Mouse (Mus musculus): ENCODE data around the gene Ikzf3. TPM values are rescaled to one million over a fixed set of nuclear protein-coding genes. Genes with fewer than 3 reads are reported as not detected.

The Ikzf3 gene
- polyA plus RNA-seq, 2 experiments: 0.23 to 0.45 TPM

DNA sequence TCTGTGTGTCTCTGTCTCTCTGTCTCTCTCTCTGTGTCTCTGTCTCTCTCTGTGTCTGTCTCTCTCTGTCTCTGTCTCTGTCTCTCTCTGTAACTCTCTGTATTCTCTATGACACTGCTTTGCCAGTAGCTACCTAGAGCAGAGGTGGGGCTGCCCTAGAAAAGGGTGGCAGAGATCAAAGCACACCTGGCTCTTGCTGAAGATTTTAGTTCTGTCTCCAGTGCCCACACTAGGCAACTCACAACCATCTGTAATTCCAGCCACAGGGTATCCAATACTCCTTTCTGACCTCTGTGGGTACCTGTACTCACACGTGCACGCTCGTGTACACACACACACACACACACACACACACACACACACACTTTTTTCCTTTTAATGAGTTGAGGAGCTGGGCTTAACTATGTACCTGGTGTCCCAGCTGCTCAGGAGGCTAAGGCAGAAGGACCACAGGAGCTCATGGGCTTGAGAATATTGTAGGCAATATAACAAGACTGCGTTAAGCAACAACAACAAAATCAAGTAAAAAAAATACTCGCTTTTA lies 50.6 kb downstream of the Ikzf3 start:
- no peak for ATAC-seq (ENCODE audit: low FRiP score, low read depth)
- Histone ChIP-seq H3K27me3 (ENCODE audit: control insufficient read depth, insufficient read depth, low read length) (no peaks in the 10 kb centered on the region), H3K9me3 (ENCODE audit: control insufficient read depth, low read length) (no peaks in the 10 kb centered on the region), H3K4me3 (replicated peaks; ENCODE audit: low read length) (no peak overlapping the region), H3K9ac (ENCODE audit: low read depth, low read length, severe bottlenecking) (no peak overlapping the region), H3K4me1 (ENCODE audit: control insufficient read depth, insufficient read depth, low read length) (peaks cover 12% of the 10 kb centered on the region; the same call in 1 of the 2 replicates), H3K27ac (replicated peaks; ENCODE audit: low read depth, low read length) (no peak overlapping the region), H3K36me3 (ENCODE audit: control insufficient read depth, insufficient read depth, low read length) (no peaks in the 10 kb centered on the region), H3K4me2 (replicated peaks; ENCODE audit: low read depth, low read length, severe bottlenecking) (no peak overlapping the region)
- WGBS: 72% methylated on average over 5 of the region's 5 CpGs
- no peak for TF ChIP-seq POLR2A (IDR thresholded peaks at IDR 0.05; ENCODE audit: borderline replicate concordance, extremely low read depth, insufficient read depth, insufficient read length)
- DNase-seq (ENCODE audit: low spot score): no peak

DNA sequence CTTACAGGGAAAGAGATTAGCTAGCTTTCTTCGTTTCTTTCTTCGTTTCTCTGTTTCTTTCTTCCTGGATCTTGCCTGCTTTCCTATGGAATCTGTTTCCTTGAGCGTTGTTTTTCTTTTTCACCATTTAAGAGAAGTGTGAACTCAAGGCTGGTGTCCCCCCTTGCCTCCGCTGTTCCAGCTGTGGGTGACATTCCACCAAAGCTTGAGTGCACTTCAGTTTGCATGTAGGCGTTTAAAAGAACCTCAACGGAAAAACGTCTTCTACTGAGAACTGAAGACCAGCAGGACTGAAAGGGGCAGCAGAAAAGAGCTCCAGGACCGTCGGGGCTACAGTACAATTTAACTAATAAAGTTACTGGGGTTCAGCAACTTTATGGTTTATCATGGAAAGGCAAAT lies 52.4 kb downstream of the Ikzf3 start:
- H3K27me3 ChIP-seq (ENCODE audit: control insufficient read depth, insufficient read depth, low read length): no peaks in the 10 kb centered on the region
- DNase-seq (ENCODE audit: low spot score) (no peak), ATAC-seq (ENCODE audit: low FRiP score, low read depth) (no peak)
- H3K27ac ChIP-seq (replicated peaks; ENCODE audit: low read depth, low read length): 0 out of 2 replicates have a peak overlapping the region, but pooled peaks have one; percentile 8
- no peaks in the 10 kb centered on the region for H3K36me3 ChIP-seq (ENCODE audit: control insufficient read depth, insufficient read depth, low read length)
- H3K4me2 ChIP-seq (replicated peaks; ENCODE audit: low read depth, low read length, severe bottlenecking): no peak overlapping the region
- 0 out of 2 replicates have a peak overlapping the region, but pooled peaks have one; percentile 25 for H3K9ac ChIP-seq (ENCODE audit: low read depth, low read length, severe bottlenecking)
- no peaks in the 10 kb centered on the region for H3K9me3 ChIP-seq (ENCODE audit: control insufficient read depth, low read length)
- TF ChIP-seq POLR2A (IDR thresholded peaks at IDR 0.05; ENCODE audit: borderline replicate concordance, extremely low read depth, insufficient read depth, insufficient read length): no peak
- H3K4me1 ChIP-seq (ENCODE audit: control insufficient read depth, insufficient read depth, low read length): peaks cover 12% of the 10 kb centered on the region; the same call in 1 of the 2 replicates
- 63% methylated on average over 9 of the region's 9 CpGs for WGBS
- no peak overlapping the region for H3K4me3 ChIP-seq (replicated peaks; ENCODE audit: low read length)

DNA sequence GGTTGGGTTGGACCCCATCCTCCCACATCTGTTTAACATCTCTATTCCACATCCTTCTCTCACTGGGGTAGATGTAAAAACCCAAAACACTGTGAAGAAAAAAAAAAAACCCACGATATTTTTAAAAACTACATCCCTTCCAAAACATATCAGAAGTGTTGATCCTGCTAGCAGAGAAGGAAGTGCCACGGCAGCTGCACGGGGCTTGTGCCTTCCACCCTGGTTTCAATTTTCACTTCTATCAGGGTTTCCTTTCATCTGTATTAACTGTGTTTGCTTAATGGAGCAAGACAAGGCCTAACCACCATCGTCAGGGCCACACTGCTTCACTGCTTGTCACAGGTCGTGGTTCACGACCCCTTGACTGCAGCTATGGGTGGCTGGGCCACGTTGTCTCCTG lies 52.9 kb downstream of the Ikzf3 start:
- ATAC-seq (ENCODE audit: low FRiP score, low read depth) (no peak), DNase-seq (ENCODE audit: low spot score) (no peak)
- no peaks in the 10 kb centered on the region for H3K36me3 ChIP-seq (ENCODE audit: control insufficient read depth, insufficient read depth, low read length)
- H3K4me1 ChIP-seq (ENCODE audit: control insufficient read depth, insufficient read depth, low read length): peaks cover 12% of the 10 kb centered on the region; the same call in 1 of the 2 replicates
- H3K4me2 ChIP-seq (replicated peaks; ENCODE audit: low read depth, low read length, severe bottlenecking): no peak overlapping the region
- H3K27me3 ChIP-seq (ENCODE audit: control insufficient read depth, insufficient read depth, low read length): no peaks in the 10 kb centered on the region
- TF ChIP-seq POLR2A (IDR thresholded peaks at IDR 0.05; ENCODE audit: borderline replicate concordance, extremely low read depth, insufficient read depth, insufficient read length): no peak
- no peak overlapping the region for H3K4me3 ChIP-seq (replicated peaks; ENCODE audit: low read length)
- H3K9me3 ChIP-seq (ENCODE audit: control insufficient read depth, low read length): no peaks in the 10 kb centered on the region
- WGBS: 21% methylated on average over 7 of the region's 7 CpGs
- H3K9ac ChIP-seq (ENCODE audit: low read depth, low read length, severe bottlenecking): 0 out of 2 replicates have a peak overlapping the region, but pooled peaks have one; percentile 25
- 0 out of 2 replicates have a peak overlapping the region, but pooled peaks have one; percentile 8 for H3K27ac ChIP-seq (replicated peaks; ENCODE audit: low read depth, low read length)

DNA sequence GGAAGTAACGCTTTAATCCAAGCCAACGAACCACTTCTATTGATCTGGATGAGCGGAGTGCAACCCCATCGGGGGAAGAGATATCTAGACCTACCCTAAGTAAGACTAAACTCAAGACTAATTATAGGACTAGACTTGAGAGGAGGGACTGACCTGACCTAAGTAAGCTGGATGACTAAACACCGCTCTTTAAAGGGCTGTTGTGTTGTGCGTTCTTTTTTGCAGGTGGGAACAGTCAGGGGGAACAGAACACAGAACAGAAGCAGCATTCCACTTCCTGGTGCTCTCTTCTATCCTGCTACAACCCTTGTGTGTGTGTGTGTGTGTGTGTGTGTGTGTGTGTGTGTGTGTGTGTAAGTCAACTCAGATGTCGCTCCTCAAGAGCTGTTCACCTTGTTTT lies 54.3 kb downstream of the Ikzf3 start:
- H3K4me2 ChIP-seq (replicated peaks; ENCODE audit: low read depth, low read length, severe bottlenecking): no peak overlapping the region
- no peak overlapping the region for H3K4me3 ChIP-seq (replicated peaks; ENCODE audit: low read length)
- no peaks in the 10 kb centered on the region for H3K36me3 ChIP-seq (ENCODE audit: control insufficient read depth, insufficient read depth, low read length)
- H3K27ac ChIP-seq (replicated peaks; ENCODE audit: low read depth, low read length): no peak overlapping the region
- ATAC-seq (ENCODE audit: low FRiP score, low read depth): no peak
- H3K4me1 ChIP-seq (ENCODE audit: control insufficient read depth, insufficient read depth, low read length): 0 out of 2 replicates have a peak, but pooled peaks cover 4% of the 10 kb centered on the region
- 90% methylated on average over 7 of the region's 7 CpGs for WGBS
- no peak overlapping the region for H3K9ac ChIP-seq (ENCODE audit: low read depth, low read length, severe bottlenecking)
- H3K9me3 ChIP-seq (ENCODE audit: control insufficient read depth, low read length): no peaks in the 10 kb centered on the region
- H3K27me3 ChIP-seq (ENCODE audit: control insufficient read depth, insufficient read depth, low read length): no peaks in the 10 kb centered on the region
- no peak for DNase-seq (ENCODE audit: low spot score)
- TF ChIP-seq POLR2A (IDR thresholded peaks at IDR 0.05; ENCODE audit: borderline replicate concordance, extremely low read depth, insufficient read depth, insufficient read length): no peak

DNA sequence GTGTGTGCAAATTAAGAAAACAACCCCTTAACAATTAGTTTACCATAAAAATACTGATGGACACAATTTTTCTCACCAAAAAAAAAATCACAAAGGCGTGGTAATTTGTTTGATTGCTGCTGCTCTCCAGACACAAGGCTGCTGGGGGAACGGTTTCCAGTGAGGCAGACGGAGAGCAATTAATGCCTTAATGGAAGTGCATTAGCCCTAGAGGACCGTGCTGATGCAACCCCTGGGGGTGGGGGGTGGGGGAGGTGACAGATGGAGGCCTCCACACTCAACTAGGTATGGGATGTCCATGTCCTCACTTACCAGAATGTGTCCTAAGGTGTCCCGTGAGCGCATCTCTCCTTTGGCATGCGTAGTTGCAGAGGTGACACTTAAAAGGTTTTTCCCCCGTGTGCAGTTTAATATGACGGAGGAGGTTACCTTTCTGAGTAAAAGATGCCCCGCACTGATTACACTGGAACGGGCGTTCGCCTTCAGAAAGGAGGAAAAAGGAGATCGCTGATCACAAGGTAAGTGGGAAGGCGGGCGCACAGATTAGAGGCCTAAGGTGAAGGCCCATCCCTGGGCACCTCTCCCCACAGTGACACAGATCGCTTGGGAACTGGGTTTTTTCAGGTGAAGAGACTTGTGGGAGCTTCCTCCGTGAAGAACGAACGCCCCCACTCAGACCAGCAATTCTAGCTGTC lies 57.1 kb downstream of the Ikzf3 start:
- no peaks in the 10 kb centered on the region for H3K9me3 ChIP-seq (ENCODE audit: control insufficient read depth, low read length)
- ATAC-seq (ENCODE audit: low FRiP score, low read depth): no peak
- H3K36me3 ChIP-seq (ENCODE audit: control insufficient read depth, insufficient read depth, low read length): no peaks in the 10 kb centered on the region
- no peak overlapping the region for H3K27ac ChIP-seq (replicated peaks; ENCODE audit: low read depth, low read length)
- H3K4me2 ChIP-seq (replicated peaks; ENCODE audit: low read depth, low read length, severe bottlenecking): no peak overlapping the region
- H3K4me1 ChIP-seq (ENCODE audit: control insufficient read depth, insufficient read depth, low read length): 0 out of 2 replicates have a peak, but pooled peaks cover 4% of the 10 kb centered on the region
- WGBS: 67% methylated on average over 20 of the region's 20 CpGs
- DNase-seq (ENCODE audit: low spot score): no peak
- no peaks in the 10 kb centered on the region for H3K27me3 ChIP-seq (ENCODE audit: control insufficient read depth, insufficient read depth, low read length)
- no peak for TF ChIP-seq POLR2A (IDR thresholded peaks at IDR 0.05; ENCODE audit: borderline replicate concordance, extremely low read depth, insufficient read depth, insufficient read length)
- H3K9ac ChIP-seq (ENCODE audit: low read depth, low read length, severe bottlenecking): no peak overlapping the region
- H3K4me3 ChIP-seq (replicated peaks; ENCODE audit: low read length): no peak overlapping the region
